Mouse (Mus musculus) heart, adult 10 weeks (tissue): ENCODE data around the gene Chrna7. TPM values are rescaled to one million over a fixed set of nuclear protein-coding genes. Genes with fewer than 3 reads are reported as not detected.

Experiments
- polyA plus RNA-seq: library from polyadenylated mRNA; stranded (reverse); fragments of 350-450 nt; fragmentation: Illumina TruSeq; extraction: RNeasy Lipid Tissue Mini Kit (QIAGEN cat#74804); gene quantifications from one replicate; pipeline ENCODE4 v1.2.3, GENCODE M21; 2014; ENCODE audit warnings: low read depth, low replicate concordance

The Chrna7 gene
- not detected for polyA plus RNA-seq

DNA sequence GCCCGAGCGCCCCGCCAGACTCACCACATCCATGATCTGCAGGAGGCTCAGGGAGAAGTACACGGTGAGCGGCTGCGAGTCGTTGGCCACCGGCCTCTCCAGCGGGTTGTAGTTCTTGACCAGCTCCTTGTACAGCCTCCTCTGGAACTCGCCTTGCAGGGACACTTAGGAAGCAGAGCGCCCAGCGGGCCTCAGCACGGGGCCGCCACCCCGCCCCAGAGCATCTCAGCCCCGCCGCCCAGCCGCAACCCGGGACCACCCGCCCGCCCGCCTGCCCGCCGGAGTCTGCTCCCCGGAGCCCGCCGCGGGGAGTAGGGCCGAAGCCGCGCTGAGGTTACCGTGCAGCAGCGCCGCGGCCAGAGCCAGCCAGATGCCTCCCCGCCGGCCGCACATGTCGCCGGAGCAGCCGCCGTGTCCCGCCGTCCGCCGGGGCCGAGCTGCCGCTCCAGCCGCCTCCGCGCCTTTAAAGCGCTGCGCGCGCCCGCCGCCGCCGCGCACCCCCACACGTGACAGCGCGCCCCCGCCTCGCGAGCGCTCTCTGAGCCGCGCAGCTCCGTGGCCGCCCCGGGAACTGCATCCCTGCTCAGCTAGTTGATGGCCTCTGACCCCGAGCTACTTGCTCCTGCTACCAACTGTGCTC, at the start of gene Chrna7:
Gene Chrna7, minus strand, starts transcription at position 486 of the 640 bp plus-strand sequence.

Other genes with a start within 250 kb of the Chrna7 start
- not detected for gene Otud7a, start 232.2 kb upstream of the Chrna7 start, polyA plus RNA-seq